Mouse (Mus musculus) liver, postnatal 0 days (tissue): ENCODE measurements around the gene Lrg1. TPM values are rescaled to one million over a fixed set of nuclear protein-coding genes. Genes with fewer than 3 reads are reported as not detected.
A peak's percentile ranks its signal among the peaks of the same experiment; 100 is the strongest.

Experiments used
- ATAC-seq: fragments of 200-750 bp; cut with Nextera tagmentation; 2 replicates; pipeline ENCODE4 v1.8.0; 2017; ENCODE audit warnings: mild to moderate bottlenecking, moderate library complexity
- DNase-seq: peaks from one replicate; pipeline ENCODE4 v3.0.0-alpha.2; 2016
- H3K27ac ChIP-seq: fragments of 300-500 bp; sonication (generic); 2 replicates; pipeline ENCODE4 v1.5.1; 2014; ENCODE audit warnings: antibody characterized with exemption, moderate library complexity, mild to moderate bottlenecking, low read depth
- H3K27me3 ChIP-seq: fragments of 300-500 bp; sonication (generic); 2 replicates; pipeline ENCODE4 v1.6.1; 2014; ENCODE audit warnings: low read length, control low read depth, mixed read lengths; ENCODE audit not compliant: insufficient read depth
- H3K36me3 ChIP-seq: fragments of 300-500 bp; sonication (generic); replicated peaks from 2 replicates; pipeline ENCODE4 v1.6.1; 2014; ENCODE audit warnings: mild to moderate bottlenecking, control low read depth, low read length, moderate library complexity, mixed read lengths; ENCODE audit not compliant: insufficient read depth
- H3K4me1 ChIP-seq: fragments of 300-500 bp; sonication (generic); 2 replicates; pipeline ENCODE4 v1.6.1; 2014; ENCODE audit warnings: antibody characterized with exemption, mild to moderate bottlenecking, control low read depth; ENCODE audit not compliant: insufficient read depth
- H3K4me2 ChIP-seq: fragments of 300-500 bp; sonication (generic); 2 replicates; pipeline ENCODE4 v1.6.1; 2014; ENCODE audit warnings: low read depth, mild to moderate bottlenecking, low read length, moderate library complexity, mixed read lengths
- H3K4me3 ChIP-seq: fragments of 300-500 bp; sonication (generic); 2 replicates; pipeline ENCODE4 v1.5.1; 2014; ENCODE audit warnings: low read depth, low read length
- H3K9ac ChIP-seq: fragments of 300-500 bp; sonication (generic); replicated peaks from 2 replicates; pipeline ENCODE4 v1.6.1; 2014; ENCODE audit warnings: mild to moderate bottlenecking, moderate library complexity
- H3K9me3 ChIP-seq: fragments of 300-500 bp; sonication (generic); 2 replicates; pipeline ENCODE4 v1.6.1; 2016; ENCODE audit warnings: mild to moderate bottlenecking, control low read depth, low read length, mixed read lengths
- CTCF ChIP-seq: sonication (generic); IDR thresholded peaks from 2 replicates; pipeline ENCODE4 v1.5.1; 2016; ENCODE audit warnings: antibody characterized with exemption, low read depth
- EP300 ChIP-seq: IDR thresholded peaks from 2 replicates; pipeline ENCODE4 v1.6.1; 2016; ENCODE audit warnings: antibody characterized with exemption, low read depth, mild to moderate bottlenecking
- WGBS: fragments of 180-500 bp; shearing (Covaris S2); extraction: QIAGEN DNeasy Blood & Tissue Kit; methylation state at CpG from one replicate; pipeline ENCODE4 v1.1.7; 2014; ENCODE audit not compliant: insufficient replicate concordance; 5-methylcytosine and 5-hydroxymethylcytosine counted together
- polyA plus RNA-seq: library from polyadenylated mRNA; unstranded; fragments of >200 nt; fragmentation: Nextera tagmentation; extraction: Ambion mirVana; gene quantifications from 2 replicates; pipeline ENCODE4 v1.2.1, GENCODE M21; 2015

Lrg1 gene
- polyA plus RNA-seq, 1 experiment from 2014 or later, result 269 TPM

DNA sequence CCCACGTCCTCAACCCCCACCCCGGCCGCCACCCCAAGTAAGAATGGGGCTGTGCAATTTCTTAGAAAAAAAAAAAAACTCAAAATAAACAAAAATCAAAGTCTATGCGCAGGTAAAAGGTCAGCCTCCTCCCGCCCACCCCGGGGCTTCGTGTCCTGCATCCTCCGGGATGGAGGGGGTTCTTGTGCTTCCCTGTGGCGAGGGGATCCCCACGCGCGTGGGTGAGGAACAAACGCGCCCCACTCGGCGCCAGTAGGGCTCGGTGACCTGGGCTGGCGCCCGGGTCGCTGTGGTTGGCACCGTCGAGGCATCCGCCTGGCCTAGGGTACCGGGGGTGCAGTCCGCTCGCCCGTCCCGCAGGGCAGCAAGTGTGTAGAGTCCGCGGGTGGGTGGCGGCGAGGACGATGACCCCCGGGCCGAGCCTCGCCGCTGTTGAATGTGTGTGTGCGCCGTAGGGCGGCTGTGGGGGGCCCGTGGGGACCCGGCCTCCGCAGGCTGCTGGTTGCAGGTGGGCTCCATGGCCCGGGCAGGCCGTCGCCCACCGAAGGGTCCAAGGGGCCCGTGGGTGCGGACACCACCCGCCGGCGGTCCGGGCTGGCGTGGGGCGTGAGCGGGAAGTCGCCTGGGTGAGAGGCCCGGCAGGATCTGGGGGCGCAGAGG is 2.0 kb upstream of the Lrg1 start:
- no peak for TF ChIP-seq EP300
- DNase-seq, result no peak
- Histone ChIP-seq H3K9ac (peak overlapping the region; percentile 54), H3K4me1 (peaks cover 5% of the 10 kb centered on the region), H3K4me2 (peak overlapping the region; percentile 70), H3K4me3 (peak overlapping the region; percentile 25), H3K9me3 (no peaks in the 10 kb centered on the region), H3K27me3 (peaks cover 9% of the 10 kb centered on the region; the same call in 1 of the 2 replicates), H3K27ac (peak overlapping the region; percentile 34; the same call in 1 of the 2 replicates), H3K36me3 (peaks cover 2% of the 10 kb centered on the region; the same call in 1 of the 2 replicates)
- ATAC-seq, result no peak
- WGBS, result 62% methylated on average over 54 of the region's 59 CpGs

DNA sequence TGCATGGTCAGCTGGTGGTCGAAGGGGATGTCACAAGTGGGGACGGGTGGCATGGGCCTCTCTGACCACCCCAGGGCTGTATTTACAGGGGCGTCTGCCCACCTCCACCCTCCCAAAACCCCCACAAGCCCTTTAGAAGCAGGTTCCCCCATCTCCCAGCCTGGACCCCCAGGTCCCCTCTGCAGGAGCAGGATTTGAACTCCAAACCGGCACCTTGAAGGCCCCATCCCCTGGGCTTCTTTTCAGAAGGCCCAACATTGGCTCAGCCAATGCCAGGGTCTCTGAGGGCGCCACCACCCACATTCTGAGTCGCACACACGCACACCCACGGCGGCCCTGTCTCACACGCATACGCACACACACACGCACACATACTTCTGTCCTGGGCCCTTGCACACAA is 1.4 kb upstream of the Lrg1 start:
- peaks cover 5% of the 10 kb centered on the region for H3K4me1 ChIP-seq
- TF ChIP-seq EP300 (no peak), CTCF (no peak)
- no peak for ATAC-seq
- H3K4me3 ChIP-seq, result no peak overlapping the region
- no peak overlapping the region for H3K27ac ChIP-seq
- H3K36me3 ChIP-seq, result peaks cover 2% of the 10 kb centered on the region; the same call in 1 of the 2 replicates
- no peaks in the 10 kb centered on the region for H3K9me3 ChIP-seq
- H3K4me2 ChIP-seq, result no peak overlapping the region
- DNase-seq, result no peak
- H3K27me3 ChIP-seq, result peaks cover 9% of the 10 kb centered on the region; the same call in 1 of the 2 replicates
- 83% methylated on average over 12 of the region's 12 CpGs for WGBS
- H3K9ac ChIP-seq, result no peak overlapping the region

DNA sequence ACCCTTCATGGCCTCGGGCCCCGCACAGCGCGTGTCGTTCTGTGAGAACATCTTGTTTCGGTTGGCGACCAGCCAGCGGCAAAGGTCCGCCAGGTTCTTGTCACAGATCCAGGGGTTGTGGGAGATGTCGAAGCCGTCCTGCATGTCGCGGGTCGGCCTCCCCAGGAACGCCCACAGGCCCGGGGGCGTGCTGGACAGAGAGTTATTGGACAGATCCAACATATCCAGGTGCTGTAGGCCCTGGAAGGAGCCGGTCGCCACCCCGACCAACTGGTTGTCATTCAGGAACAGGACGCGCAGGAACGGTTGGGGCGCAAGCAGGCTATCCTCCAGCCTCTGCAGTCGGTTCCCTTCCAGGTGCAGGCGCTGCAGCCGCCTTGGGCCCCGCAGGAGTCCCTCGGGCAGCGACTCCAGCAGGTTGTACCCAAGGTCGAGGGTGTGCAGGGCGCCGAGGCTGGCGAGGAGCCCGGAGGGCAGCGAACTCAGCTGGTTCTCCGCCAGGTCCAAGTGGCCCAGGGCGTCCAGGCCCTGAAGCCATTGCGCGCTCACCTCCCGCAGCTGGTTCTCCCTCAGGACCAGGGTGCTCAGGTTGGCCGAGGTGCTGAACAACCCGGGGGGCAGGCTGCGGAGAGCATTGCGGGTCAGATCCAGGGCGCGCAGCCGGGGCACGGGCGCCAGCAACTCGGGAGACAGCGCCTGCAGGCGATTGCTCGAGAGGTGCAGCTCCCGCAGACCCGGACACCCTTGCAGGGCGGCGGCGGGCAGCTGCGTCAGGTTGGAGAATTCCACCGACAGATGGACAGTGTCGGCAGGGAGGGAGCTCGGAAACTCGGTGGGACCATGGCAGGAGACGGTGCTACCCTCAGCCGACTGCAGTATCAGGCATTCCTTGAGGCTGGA is 1.6 kb downstream of the Lrg1 start:
- Histone ChIP-seq H3K9me3 (no peaks in the 10 kb centered on the region), H3K27me3 (peaks cover 9% of the 10 kb centered on the region; the same call in 1 of the 2 replicates), H3K9ac (peak overlapping the region; percentile 67), H3K4me1 (peaks cover 13% of the 10 kb centered on the region), H3K27ac (peak overlapping the region; percentile 81), H3K4me3 (peak overlapping the region; percentile 54), H3K36me3 (no peaks in the 10 kb centered on the region; the same call in 1 of the 2 replicates), H3K4me2 (peak overlapping the region; percentile 69)
- TF ChIP-seq EP300, result peak; percentile 37; the same call in 1 of the 2 replicates
- no peak for TF ChIP-seq CTCF
- DNase-seq (peak; percentile 83), ATAC-seq (peak; percentile 19)
- 8% methylated on average over 63 of the region's 66 CpGs for WGBS

DNA sequence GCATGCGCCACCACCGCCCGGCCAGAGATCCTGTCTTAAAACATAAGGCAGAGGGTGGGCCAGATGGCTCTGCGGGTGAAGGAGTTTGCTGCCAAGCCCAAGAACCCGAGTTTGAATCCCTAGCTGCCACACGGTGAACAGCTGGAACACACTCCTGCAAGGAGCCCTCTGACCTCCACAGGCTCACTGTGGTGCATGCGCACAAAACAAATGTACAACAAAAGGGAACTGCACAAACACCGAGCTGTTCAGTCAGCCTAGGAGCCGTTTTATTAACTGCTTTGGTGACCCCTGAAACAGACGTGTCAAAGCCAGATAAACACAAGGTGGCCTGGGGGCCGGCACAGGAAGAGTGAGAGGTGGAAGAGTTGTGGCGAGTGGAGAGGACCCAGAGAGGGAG is 2.4 kb downstream of the Lrg1 start:
- no peak for TF ChIP-seq EP300
- TF ChIP-seq CTCF, result no peak
- Histone ChIP-seq H3K4me2 (peak overlapping the region; percentile 69), H3K9me3 (no peaks in the 10 kb centered on the region), H3K27me3 (peaks cover 9% of the 10 kb centered on the region; the same call in 1 of the 2 replicates), H3K4me1 (peaks cover 18% of the 10 kb centered on the region), H3K9ac (peak overlapping the region; percentile 67; the same call in 1 of the 2 replicates), H3K27ac (peak overlapping the region; percentile 81), H3K4me3 (peak overlapping the region; percentile 54), H3K36me3 (no peaks in the 10 kb centered on the region)
- no peak for DNase-seq
- 34% methylated on average over 12 of the region's 12 CpGs for WGBS
- no peak for ATAC-seq

DNA sequence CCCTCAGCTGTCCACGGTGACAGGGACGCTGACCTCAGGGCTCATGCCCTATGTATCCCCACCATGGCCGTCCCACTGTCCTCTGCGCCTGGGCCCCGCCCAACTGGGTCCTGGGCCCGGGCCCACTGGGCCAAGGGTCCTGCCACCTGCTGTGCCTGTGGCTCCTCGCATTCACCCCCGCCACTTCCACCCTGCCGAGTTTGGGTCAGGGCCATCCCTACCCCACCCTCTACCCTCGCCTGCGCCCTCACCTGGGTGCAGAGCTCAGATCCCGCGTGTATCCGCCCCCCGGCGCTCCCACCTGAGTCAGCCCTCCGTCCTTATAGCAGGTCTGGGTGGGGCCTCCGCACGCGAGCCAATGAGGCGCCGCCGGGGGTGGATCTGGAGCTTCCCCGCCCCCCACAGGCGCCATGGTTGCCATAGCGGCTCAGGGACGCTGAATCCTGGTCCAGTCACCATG is 4.5 kb downstream of the Lrg1 start, which contains the start of gene Plin5:
Plin5 (minus strand) TSS at position 346 of the 460 bp plus-strand sequence.
- peak; percentile 87 for DNase-seq
- Histone ChIP-seq H3K4me3 (peak within 1 kb of the TSS; percentile 34), H3K4me2 (peak within 1 kb of the TSS; percentile 68), H3K4me1 (peaks cover 23% of the 10 kb centered on the region), H3K9ac (peak within 1 kb of the TSS; percentile 55), H3K36me3 (no peaks in the 10 kb centered on the region; the same call in 1 of the 2 replicates), H3K27me3 (peaks cover 9% of the 10 kb centered on the region; the same call in 1 of the 2 replicates), H3K9me3 (no peaks in the 10 kb centered on the region), H3K27ac (peak within 1 kb of the TSS; percentile 89)
- WGBS, result 2% methylated on average over 27 of the region's 27 CpGs
- peak; percentile 87 for ATAC-seq
- no peak for TF ChIP-seq CTCF
- peak; percentile 79 for TF ChIP-seq EP300
